Mouse (Mus musculus) brain, adult 2 months (tissue): Measurements from ENCODE around the gene Fam189b.

ENCODE experiments used
- DNase-seq: peaks from one replicate; pipeline ENCODE4 v3.0.0; 2011; ENCODE audit warnings: low read depth, low spot score

Fam189b gene

DNA sequence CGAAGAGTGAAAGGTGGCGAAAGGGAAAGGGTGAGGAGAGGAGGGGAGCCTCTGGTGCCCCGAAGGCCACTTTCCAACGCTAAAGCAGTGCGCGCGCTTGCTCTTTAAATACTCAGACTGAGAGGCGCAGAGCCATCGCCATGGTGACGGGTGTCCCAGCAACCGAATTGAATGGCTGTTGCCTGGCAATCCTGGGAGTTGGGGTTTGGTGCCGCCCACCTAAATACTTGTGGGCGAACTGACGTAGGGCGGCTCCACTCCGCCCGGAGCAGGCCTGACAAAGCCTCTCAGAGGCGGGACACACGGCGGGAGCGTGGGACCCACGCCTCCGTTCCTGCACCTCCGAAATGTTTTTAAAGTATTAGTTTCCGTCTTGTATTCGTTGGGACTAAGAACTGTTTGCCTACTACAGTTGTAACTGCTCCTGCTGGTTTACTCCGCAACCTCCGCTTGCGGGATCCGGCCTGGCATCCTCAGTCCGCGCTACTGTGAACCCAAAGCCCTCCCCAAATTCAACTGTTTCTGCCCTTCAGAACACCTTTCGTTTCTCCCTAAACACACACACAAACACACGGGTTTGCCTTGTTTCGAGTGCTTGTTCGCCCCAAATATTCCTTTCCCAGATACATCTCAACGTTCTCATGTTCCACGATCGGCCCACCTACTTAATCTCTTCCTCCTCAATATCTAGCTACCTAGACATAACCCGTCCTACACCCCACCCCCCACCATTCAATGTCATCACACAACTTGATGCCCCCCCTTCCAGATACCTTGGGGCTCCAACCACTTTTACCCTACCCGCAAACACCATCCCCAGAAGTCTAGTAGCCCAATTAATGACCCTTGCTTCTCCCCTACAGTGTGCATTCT is 44.6 kb downstream of the Fam189b start:
- peak; percentile 96 for DNase-seq

DNA sequence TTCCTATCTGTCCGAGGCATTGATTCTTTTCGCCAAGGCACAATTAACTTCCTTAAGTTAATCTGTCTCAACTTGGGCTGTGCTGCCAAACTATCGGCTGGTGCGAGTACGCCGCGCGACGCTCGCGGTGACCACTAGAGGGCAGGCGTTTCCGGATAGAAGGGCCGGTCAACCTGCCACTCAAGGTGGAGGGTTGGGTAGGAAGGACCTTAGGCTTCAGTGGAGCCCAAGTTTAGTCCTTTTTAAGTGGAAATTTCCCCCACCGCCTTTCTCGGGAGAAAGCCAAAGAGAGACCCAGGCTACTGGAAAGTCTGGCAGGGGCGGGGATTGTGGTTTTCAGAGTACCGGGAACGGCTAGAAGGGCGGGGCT is 45.2 kb downstream of the Fam189b start:
- peak; percentile 86 for DNase-seq

DNA sequence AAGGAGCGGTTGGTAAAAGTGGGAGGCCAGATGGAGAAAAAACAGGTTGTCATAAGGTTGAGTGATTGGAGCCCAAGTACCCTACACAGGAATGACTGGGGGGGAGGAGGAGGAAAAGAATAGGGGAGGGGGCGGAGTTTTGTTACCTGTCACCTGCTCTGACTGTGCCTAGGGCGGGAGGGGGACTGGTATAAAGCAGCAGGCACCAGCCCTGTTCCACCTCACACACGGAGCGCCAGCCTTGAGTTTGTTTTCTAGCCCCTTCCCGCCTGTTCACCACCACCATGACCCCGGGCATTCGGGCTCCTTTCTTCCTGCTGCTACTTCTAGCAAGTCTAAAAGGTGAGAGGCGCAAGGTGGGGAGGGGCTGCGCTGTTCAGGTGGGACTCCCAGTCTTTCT is 45.9 kb downstream of the Fam189b start, which contains the start of gene Muc1:
Gene Muc1 (plus strand): TSS at position 222 of the 400 bp plus-strand sequence.
- DNase-seq, result no peak

DNA sequence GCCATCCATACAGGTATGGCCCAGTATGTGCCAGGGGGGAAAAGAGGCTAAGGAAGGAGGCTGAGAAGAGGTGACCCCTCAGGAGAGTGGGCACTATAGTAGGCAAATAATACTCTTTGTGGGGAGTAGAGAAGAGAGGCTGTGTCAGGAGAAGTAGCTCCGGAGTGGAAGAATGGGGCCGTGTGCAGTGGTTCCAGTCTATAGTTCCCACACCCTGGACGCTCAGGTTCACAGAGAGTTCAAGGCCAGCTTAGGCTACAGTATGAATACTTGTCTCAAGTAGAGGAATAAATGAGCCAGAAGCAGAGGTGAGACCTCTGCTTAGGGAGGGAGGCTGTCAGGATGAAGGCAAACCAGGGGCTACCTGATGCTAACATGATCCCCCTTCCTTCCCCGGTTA is 46.3 kb downstream of the Fam189b start:
- DNase-seq, result no peak

DNA sequence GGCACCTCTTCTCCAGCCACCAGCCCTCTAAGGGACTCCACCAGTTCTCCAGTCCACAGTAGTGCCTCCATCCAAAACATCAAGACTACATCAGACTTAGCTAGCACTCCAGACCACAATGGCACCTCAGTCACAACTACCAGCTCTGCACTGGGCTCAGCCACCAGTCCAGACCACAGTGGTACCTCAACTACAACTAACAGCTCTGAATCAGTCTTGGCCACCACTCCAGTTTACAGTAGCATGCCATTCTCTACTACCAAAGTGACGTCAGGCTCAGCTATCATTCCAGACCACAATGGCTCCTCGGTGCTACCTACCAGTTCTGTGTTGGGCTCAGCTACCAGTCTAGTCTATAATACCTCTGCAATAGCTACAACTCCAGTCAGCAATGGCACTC is 47.6 kb downstream of the Fam189b start:
- DNase-seq, result no peak

DNA sequence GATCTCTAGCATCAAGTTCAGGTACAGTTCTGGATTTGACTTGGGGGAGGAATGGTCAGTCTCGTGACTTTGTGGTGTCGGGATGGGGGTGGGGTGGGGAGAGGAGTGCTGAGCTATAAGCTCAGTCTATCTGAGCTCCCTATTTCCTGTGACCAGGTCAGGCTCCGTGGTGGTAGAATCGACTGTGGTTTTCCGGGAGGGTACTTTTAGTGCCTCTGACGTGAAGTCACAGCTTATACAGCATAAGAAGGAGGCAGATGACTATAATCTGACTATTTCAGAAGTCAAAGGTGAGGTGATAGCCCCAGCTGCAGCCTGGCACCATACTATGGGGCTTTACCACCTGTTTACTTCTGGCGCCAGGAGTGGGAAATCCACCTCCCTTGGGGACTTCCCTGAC is 48.4 kb downstream of the Fam189b start:
- DNase-seq, result no peak

DNA sequence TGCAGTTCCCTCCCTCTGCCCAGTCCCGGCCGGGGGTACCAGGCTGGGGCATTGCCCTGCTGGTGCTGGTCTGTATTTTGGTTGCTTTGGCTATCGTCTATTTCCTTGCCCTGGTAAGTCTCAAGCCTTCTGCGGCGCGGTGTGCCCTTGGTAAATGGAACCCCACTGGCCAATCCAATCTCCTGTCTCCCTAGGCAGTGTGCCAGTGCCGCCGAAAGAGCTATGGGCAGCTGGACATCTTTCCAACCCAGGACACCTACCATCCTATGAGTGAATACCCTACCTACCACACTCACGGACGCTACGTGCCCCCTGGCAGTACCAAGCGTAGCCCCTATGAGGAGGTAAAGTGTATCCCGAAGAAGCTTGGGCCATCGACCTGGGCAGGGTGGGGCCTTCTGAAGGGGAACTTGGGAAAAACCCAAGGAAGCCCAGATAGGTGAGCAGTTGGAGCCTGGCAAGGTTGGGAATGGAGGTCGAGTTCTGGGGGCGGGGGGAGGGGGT is 48.9 kb downstream of the Fam189b start:
- DNase-seq, result no peak

DNA sequence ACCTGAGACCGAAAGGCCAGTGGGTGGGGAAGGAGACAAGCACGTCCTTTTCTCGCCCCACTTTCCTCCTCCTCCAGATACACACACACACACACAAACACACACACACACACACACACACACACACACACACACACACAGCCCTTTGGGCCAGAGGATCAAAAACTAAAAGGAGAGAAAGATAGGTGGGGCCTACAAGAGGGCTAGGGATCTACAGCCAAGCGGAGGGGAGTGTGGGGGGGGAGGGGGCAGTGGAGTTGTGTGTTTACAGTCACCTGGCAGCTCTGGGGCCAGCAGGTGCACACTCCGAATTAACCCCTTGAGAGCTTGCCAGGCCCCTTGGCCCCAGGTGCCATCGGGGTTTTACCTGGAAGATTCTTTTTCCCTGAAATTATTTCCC is 49.7 kb downstream of the Fam189b start:
- DNase-seq, result no peak

DNA sequence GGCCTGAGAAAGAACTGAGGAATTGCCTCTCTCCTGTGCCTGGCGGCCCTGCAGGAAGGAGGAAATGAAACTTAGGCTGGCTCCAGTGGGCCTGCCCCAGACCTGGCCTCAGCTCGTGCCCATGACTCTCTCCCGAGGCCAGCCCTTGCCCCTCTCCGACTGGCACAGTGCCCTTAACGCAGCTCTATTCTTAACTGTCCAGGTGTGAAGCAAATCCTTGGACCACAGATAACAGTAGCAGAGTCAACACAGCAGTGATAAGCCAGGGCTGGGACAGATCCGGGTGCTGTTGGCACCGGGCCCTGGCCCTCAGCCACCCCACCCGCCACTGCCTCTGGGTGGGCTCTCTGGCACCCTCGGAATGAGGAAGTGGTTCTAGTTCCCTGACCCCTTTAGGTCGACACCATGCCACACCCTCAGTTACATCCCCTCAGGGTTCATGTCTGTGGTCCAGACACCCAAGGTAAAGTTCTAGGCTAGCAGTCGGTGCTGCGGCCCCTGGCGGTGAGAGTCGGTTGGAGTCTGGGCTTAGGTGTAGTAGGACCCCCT is 50.7 kb downstream of the Fam189b start:
- no peak for DNase-seq

DNA sequence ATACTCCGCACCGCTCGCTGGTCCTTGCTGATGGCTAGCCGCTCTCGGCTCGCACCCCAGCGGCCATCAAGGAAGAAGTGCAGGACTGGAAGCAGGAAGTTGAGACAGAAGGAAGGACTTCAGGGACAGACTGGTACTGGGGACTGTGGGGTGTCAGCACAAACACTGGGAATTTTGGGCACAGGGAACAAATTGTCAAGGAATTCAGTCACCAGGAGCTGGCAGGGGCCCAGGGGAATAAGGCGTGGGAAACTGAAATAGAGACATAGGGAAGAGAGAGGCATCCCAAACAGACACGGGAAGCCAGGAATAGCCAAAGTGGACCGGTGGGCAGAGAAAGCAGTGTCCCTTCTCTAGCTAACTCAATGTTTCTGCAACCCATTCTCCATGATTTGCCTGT is 53.6 kb downstream of the Fam189b start:
- peak; percentile 64 for DNase-seq

DNA sequence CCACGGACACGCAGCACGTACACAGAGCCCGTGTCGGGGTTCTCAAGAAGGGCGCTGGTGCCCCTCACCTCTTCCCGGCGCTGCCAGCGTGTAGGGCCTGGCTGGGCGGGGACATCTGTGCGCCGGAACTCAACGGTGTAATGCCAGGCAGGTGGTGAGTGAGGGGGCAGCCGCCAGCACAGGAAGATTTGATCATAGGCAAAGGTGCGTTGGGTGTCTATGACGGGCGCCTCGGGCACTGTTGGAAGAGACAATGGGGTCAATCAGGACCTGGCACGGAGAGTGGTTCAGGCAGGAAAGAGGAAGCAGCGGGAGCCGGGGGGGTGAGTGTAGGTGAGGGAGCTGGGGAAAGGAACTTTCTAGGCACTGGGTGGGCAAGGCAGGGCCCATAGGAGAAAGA is 54.7 kb downstream of the Fam189b start:
- DNase-seq, result no peak

DNA sequence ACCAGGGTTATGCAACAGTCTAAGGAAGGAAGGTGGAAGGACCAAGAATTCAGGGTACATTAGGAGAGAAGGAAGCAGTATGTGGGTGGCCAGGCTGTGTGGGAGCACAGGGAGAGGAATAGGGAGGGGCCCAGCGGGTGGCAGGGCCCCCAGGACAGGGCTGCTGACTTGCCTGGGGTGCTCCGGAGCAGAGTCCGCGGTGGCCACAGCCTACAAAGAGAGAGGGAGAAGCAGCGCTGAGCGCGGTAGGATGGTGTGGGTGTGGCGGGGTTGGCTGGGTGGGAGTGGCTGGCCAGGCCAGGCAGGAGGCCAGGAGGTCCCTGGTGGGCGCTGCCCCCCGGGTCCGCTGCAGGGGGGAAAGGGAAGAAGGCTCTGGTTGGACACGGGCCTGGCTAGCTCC is 55.6 kb downstream of the Fam189b start:
- DNase-seq, result no peak
